Mouse (Mus musculus) CH12.LX (cell line): ENCODE measurements around the gene Gm13272.
"Not testable (repeated sequence)": the region's sequence is repeated elsewhere in the genome, so short reads cannot be mapped to it uniquely, and the experiment has no call there.

Experiments
- CTCF ChIP-seq, 2 experiments: IDR thresholded peaks in 1 of 2; conservative IDR thresholded peaks in 1 of 2; 2 replicates each; pipeline ENCODE4 v1.5.1; 2011 to 2012; ENCODE audit warnings: low read depth in 2 of 2, low read length in 2 of 2, improper control_type of control experiment in 1 of 2, inconsistent platforms in 1 of 2, mild to moderate bottlenecking in 1 of 2, moderate library complexity in 1 of 2
- MEF2A ChIP-seq: IDR thresholded peaks from 2 replicates; pipeline ENCODE4 v1.6.1; 2014; ENCODE audit warnings: low read depth, mild to moderate bottlenecking, inconsistent platforms, low read length, improper control_type of control experiment, borderline replicate concordance
- NELFE ChIP-seq: IDR thresholded peaks from 2 replicates; pipeline ENCODE4 v1.6.1; 2011; ENCODE audit warnings: low read depth, low read length, improper control_type of control experiment
- NRF1 ChIP-seq: IDR thresholded peaks from 2 replicates; pipeline ENCODE4 v1.6.1; 2014; ENCODE audit warnings: low read depth, mild to moderate bottlenecking, inconsistent platforms, low read length, improper control_type of control experiment, moderate library complexity
- POLR2A ChIP-seq: IDR thresholded peaks from 2 replicates; pipeline ENCODE4 v1.6.1; 2011; ENCODE audit warnings: low read depth, mild to moderate bottlenecking, improper control_type of control experiment, low read length

GRCm38 (mm10) chr4:88797097-88797496, 17.4 kb downstream of the Gm13272 start, which contains the start of gene Gm13279:
- TF ChIP-seq CTCF (conservative IDR thresholded peaks at IDR 0.05 in 1 of 2, IDR thresholded peaks at IDR 0.05 in 1 of 2; ENCODE audit: low read depth in 2 of 2, low read length in 2 of 2); NRF1; POLR2A; MEF2A; NELFE: not testable (repeated sequence)
